Mouse (Mus musculus) frontal cortex, postnatal 25 days (tissue): ENCODE measurements around the gene Triobp.
A peak's percentile ranks its signal among the peaks of the same experiment; 100 is the strongest.

ENCODE experiments used
- DNase-seq, 2 experiments: peaks; one replicate each; pipeline ENCODE4 v3.0.0; 2022; ENCODE audit warnings: low spot score in 2 of 2

Gene Triobp

GRCm38 (mm10) chr15:78926021-78926919 is 21.3 kb upstream of the Triobp start, which contains the start of gene Lgals1:
Gene Lgals1, plus strand, starts transcription at chr15:78926725.
- DNase-seq: peak in 1 of 2 experiments; percentile 43

- no peak for DNase-seq
These were observed 20.3 kb upstream of the Triobp start for GRCm38 (mm10) chr15:78927021-78927787.

- no peak for DNase-seq
These were observed 19.6 kb upstream of the Triobp start for GRCm38 (mm10) chr15:78927788-78928457.

- no peak for DNase-seq
These were observed 19.0 kb upstream of the Triobp start for GRCm38 (mm10) chr15:78928539-78928938.

DNA sequence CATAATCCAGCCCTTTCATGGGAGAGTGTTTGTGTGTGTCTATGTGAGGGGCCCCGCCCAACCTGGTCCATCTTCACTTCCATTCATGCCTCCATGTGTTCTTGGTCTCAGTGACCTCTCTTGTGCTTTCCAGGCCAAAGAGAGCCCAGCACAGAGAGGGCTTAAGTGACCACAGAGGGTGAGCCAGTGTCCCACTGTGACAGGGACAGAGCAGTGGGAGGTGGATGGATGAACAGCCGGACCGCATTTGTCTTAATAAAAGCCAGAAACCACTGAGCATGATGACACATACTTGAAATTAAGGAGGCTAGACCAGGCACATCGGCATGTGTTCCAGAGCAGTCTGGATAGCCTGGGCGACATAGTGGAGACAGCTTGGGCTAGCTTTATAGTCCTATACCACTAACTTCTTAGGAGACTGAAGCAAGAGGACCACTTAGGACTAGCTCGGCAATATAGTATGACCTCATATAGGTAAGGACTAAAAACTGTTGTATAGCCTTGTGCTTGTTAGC is 17.3 kb upstream of the Triobp start:
- DNase-seq: no peak

- no peak for DNase-seq
These were observed 16.6 kb upstream of the Triobp start for GRCm38 (mm10) chr15:78930801-78931426.

DNA sequence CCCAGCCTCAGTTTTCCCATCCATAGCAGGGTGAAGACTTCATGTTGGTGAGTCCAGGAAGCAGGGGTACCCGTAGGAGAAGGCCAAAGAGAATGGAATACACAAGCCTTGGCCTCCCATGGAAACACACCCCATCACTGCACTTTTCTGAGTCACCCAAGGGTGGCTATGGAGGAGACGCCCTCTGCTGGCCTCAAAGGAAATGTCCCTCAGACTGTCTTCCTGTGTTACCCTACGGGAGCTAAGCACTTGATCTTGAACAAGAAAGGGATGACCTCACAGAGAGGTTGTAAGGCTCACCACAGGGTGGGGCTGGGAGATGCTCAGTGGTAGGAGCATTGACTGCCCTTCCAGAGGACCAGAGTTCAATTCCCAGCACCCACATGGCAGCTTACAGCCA is 15.9 kb upstream of the Triobp start:
- no peak for DNase-seq

GRCm38 (mm10) chr15:78934784-78935320 is 12.7 kb upstream of the Triobp start, which contains the start of gene Nol12:
Gene Nol12, plus strand, starts transcription at chr15:78934933.
- peak; percentile 84 to 87 for DNase-seq

GRCm38 (mm10) chr15:78936403-78936802 is 11.1 kb upstream of the Triobp start:
- DNase-seq: no peak

- no peak for DNase-seq
These were observed 10.2 kb upstream of the Triobp start for GRCm38 (mm10) chr15:78937311-78937710.

DNA sequence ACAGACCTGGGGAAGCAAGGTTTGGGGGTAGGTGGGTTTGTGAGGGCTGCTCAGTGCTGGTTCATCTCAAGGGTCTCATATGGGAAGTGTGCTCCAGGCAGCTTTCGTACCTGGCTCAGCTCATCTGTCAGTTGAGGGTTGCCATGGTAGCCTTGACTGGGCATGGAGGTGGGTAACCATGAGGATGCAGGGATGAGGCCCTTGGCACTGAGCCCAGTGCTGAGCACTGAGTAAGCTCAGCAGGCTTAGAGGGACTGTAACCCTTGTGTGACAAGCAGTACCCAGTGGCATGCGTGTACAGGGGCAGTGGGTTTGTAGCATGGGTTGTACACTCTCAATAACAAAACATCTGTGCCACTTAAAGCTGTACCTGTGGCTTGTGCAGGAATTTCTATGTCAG is 9.6 kb upstream of the Triobp start:
- DNase-seq: no peak

DNA sequence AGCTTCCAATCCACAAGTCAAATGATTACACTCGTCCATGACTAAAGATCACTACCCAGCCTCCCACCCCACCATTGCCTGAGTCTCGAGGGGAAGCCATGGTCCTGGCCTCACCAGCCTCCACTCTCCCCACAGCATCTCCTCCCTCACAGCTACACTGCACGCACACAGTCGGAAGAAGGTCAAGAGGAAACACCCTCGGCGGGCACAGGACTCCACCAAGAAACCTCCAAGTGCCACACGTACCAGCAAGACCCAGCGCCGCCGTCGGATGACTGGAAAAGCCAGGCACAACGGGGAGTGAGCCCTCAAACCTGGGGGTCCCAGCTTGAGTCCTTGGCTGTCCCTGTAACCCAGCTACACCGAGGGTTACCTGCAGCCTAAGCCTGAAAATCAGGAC is 7.2 kb upstream of the Triobp start:
- no peak for DNase-seq

DNA sequence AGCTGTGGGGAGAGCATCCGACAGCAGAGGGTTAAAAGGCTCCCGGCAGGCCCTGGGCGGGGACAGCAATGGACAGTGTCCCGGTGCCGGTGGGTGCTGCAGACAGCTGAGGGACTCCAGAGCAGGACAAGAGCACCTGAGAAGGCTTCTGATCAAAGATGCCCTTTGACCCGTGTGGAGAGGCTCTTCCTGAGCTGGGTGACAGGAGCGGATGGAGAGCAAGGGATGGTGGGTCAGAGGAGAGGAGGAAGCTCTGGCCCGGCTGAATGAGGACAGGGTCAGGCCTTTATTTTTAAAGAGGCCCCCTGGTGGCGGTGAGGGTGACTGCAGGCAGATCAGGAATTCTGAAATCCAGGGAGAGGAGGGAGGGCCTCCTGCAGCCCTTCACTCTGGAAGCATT is 4.9 kb upstream of the Triobp start:
- peak; percentile 65 to 71 for DNase-seq

DNA sequence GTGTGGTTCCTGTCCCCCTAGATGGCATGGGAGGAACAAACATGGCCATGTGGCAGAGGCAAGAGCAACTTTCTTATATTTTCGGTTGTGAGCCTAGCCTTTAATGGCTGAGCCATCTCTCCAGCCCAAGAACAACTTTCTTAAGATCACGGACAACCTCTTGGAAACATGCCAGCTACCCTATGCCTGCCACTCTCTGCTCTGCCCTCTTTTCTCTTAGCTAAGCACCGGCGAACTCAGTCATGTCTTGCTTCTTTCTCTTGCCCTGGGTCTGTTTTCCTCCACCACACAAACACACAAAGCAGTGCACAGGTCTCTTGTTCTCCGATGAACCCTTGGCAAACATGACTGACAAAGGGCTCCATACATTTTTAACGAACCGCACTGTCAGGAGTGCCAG is 1.3 kb upstream of the Triobp start:
- no peak for DNase-seq

DNA sequence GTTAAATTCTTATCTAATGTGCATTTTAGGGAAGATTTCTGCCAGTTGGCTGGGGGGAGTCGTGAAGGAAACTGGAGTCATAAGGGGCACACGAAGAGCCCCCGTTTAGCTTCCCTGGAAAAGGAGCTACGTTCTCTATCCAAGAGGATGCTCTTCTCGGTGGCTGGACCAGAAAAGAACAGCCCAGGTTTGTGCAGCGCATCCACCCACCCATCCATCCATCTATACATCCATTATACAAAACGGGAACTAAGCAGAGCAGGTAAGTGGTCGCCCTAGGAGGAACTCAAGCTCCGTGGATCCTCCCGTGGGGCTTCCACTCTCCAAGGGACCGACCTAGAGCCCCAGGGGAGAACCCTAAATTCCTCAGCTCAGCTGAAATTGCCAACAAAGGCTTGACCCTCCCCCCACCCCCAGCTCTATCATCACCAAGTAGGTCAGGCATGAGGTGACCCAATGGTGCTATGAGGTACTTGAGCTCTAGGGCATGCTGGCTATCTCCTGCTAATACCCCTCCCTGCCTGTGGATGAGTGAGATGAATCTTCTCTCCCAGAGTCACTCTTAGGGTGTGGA is 715 bp downstream of the Triobp start:
- DNase-seq: no peak

GRCm38 (mm10) chr15:78948883-78949282 is 1.4 kb downstream of the Triobp start:
- DNase-seq: no peak

GRCm38 (mm10) chr15:78955663-78956062 is 8.1 kb downstream of the Triobp start:
- DNase-seq: no peak

DNA sequence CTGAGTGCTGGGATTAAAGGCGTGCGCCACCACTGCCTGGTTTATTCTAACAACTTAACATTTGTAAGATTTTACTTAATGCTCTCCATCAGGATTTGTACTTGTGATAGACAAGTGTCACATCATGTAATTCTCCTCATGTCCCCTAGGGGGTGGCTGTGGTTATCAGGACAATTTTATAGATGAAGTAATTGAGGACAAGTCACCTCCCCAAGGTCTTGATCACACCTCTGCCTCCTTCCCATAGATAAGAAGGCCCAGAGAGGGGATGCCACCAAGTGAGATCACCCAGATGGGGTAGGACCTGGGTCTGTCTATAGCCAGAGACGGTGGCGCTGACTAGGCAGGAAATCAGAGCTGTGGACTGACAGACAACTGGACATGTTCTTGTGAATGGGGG is 8.8 kb downstream of the Triobp start:
- DNase-seq: no peak

GRCm38 (mm10) chr15:78957021-78957420 is 9.5 kb downstream of the Triobp start:
- DNase-seq: no peak

- DNase-seq: no peak
These were observed 12.0 kb downstream of the Triobp start for GRCm38 (mm10) chr15:78959537-78959936.

DNA sequence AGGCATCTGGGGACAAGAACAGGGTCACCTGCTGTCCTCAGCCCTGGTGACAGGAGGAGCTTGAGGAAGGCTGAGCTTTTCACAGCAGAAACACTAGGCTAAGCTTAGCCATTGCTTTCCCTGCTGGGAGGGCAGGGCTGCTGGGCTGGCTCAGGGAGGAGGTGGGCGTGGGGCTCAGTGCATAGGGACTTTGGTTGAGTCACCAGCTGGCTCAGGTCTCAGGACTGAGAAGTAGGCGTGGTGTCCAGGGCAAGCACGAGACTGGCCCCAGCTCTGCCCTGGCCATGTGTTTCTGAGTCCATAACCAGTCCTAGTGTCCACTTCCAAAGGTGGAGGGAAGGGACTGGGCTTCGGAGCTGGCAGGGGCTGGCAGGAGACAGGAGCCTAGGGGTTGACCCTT is 12.6 kb downstream of the Triobp start:
- DNase-seq: no peak
